Mouse (Mus musculus): Measurements from ENCODE around the gene Cebpb.

Gene Cebpb

DNA sequence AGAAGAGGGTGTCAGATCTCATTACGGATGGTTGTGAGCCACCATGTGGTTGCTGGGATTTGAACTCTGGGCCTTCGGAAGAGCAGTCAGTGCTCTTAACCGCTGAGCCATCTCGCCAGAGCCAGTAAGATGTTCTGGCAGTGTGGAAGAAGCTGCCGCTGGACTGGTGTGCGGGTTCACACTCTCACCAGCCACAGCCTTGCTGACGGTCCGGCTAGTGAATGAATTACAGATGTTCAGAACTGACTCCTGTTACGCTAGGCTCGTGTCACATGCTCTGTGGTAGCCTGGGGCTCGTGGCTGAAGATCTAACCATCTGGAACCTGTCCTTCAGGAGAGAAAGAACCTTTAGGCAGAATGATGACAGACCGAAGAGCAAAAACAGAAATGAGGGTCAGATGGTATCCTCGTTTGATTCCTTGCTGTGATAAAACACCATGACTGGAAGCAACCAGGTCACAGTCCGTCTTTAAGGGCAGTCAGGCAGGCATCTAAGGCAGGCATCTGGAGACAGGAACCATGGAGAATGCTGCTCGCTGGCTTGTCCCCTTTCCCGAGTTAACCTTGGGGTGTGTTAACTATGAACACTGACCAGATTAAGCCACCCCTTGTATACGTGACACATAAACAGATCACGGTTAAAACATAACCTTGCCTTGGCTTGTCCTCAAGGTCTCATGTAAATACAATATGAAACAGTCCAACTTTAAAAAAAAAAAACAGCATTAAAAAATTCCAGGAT is 22.6 kb upstream of the Cebpb start:
- no peak for DNase-seq (ENCODE audit: low spot score)

DNA sequence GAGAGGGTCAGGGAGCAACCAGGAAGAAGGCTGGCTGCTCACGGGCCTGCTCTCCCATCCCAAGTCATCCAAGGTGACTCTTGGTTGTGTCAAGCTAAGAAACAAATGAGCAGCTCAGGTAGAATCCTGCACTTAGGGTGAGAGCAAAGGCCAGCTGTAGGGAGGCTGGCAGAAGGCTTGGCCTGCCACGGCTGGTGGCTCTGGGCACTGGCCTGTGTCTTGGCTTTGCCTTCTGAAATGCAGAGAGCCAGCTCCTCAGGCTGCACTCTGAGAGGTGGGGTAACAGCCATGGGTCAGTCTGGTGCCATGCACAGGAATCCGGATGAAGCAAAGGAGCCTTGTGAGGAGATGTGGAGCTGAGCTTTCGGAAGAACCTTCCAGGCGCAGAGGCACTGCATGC is 20.3 kb upstream of the Cebpb start:
- no peak for DNase-seq (ENCODE audit: low spot score)

DNA sequence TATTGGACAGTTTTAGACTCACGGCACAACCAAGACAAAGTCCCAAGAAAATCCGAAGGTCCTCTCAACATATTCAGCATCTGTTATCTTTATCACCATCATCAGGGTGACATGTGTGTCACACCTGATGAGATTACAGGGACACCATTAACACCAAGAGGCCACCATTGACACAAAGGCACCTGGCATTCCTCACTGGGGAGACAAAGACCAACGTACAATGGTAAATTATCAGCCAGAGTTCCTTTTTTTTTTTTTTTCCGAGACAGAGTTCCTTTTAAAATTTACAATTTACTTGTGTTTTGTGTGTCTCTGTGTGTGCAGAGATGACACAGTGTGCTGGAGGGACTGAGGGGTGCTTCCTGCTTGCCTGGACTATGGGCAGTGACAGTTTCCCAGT is 19.3 kb upstream of the Cebpb start:
- DNase-seq (ENCODE audit: low spot score): no peak

DNA sequence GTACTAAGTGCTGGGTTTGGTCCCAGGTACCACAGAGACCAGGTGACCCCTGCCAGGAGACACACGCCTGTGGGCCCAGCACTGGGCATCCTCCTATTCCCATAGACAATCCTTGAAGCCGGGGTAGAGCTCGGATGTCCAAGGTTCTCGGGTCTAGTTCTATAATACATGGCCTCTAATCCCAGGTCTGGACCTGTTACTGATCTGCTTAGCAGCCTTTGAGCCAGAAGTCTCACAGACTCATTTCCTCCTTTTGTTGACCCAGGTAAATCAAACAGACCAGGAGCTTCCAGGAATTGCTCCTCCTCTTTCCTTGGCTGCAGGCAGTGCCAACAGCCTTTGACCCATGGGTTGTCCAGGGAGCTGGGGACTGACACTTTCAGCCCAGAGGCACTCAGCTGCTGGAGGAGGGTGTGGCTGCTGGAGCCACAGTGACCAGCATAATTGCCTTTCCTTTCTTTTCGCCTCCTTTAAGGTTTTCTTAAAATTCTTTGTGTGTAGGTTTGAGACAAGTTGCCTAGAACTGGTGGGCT is 17.5 kb upstream of the Cebpb start:
- DNase-seq (ENCODE audit: low spot score): no peak

DNA sequence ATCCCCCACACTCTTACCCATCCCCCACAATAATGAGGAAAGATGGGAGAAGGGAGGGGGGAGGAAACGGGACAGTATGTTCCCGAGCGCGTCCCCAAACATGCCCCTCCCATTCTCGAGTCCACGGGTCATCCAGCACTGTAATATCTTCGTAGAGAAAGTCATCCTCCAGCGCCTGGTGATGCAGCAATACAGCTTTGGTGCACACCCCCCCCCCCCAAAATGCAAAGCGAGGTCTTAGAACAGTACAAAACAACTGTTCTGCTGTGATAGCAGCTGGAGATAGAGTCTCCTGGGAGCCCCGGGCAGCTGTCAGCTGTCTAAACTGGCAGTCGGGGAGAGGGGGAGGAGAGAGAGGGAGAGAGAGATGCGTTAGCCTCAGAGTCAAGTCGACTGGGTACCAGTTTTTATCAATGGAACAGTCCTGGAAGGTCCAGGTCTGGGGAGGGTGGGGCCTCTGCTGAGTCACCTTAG is 16.5 kb upstream of the Cebpb start:
- peak; percentile 52 for DNase-seq (ENCODE audit: low spot score)

DNA sequence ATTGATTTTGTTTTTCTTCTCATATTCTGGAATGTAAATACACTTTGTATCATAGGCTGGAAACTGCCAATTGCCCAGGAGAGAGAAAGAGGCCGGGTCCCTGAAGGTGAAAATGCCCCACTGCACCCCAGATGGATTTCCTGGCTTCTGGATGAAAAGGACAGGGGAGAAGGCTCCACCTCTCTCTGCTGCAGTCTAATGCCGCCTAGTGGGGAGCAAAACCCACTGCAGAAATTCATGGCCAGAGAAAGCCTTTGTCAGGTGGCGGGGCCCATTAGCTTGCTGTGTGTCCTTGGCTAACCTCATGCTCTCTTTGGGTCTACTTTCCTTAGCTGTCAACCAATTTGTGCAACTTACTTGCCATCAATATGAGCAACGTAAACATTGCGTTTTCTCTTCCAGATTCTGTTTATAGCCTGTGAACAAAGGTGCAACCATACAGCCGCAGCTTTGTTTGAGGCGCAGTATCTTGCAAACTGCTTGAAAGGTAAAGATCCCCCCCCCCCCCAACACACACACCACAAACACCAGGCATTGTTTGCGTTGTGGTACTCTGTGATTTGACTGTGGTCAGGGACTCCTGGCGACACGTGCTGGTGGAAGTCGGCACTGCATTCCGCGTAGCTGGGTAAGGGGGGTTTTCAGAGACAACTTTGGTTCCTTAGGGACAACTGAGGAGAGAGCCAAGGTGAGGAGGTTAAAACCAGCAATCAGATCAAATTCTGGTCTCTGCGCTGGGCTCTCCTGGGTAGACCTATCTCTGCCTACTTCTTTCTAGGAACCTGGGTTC is 13.4 kb upstream of the Cebpb start:
- DNase-seq (ENCODE audit: low spot score): peak; percentile 67

- no peak for DNase-seq (ENCODE audit: low spot score)
Measured at GRCm38 (mm10) chr2:167678600-167678999, 10.1 kb upstream of the Cebpb start.

DNA sequence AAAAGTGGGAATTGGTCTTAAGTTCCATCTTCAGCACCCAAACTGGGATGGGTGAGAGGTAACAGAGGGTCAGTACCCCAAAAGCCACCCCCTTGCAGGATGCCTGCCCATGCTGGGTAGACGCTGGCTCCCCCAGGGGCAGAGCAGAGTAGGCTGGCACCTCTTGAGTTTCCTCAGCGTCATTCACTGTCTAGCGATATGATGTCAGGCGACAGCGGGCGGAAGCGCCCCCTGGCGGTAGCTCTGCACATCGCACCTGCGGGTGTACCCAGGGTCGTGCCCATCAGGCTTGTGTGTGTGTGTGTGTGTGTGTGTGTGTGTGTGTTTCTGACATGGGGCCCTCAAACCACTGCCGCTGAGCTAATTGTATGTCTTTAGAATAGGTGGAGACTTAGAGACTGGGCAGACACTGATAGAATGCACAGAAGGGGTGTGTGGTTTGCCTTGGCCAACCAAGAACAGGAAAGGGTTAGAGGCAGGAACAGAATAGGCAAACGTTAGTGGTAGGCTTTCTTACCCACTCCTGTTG is 8.7 kb upstream of the Cebpb start:
- DNase-seq (ENCODE audit: low spot score): peak; percentile 90

GRCm38 (mm10) chr2:167680657-167681056 is 8.1 kb upstream of the Cebpb start:
- DNase-seq (ENCODE audit: low spot score): peak; percentile 71

DNA sequence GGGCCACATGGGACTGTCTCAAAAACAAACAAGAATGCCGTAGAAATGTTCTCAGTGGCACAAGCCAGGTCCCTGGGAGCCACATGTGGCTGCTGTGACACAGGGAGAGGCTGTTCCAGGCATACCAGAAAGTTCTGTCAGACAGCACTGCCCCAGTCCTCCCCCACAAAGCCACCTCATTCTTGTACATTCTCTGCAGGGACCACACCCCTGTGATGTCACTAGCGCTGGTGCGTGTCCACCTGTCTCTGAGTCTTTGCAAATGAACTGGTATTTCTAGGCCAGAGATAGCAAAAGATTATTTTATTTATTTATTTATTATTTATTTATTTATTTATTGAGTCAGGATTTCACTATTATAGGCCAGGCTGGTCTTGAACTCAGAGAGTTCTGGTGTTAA is 5.0 kb upstream of the Cebpb start:
- no peak for DNase-seq (ENCODE audit: low spot score)

DNA sequence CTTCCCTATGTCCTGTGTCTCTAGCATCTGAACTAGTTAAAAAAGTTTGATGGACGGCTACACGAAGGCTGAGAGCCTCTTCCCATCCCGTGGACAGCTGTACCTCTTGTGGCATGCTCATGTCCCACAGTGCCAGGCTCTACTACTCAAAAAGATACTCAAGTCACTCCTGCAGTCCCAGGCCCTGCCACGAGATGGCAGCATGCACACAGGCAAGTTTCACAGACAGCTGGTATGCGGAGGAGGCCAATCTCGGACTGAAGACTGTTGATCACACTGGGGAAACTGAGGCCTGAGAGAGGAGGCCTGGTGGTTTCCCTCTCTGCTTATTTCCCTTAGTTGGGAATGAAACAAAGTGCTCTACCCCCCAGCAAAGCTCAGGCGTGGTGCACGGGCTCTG is 3.6 kb upstream of the Cebpb start:
- peak; percentile 96 for DNase-seq (ENCODE audit: low spot score)

GRCm38 (mm10) chr2:167685865-167686264 is 2.9 kb upstream of the Cebpb start:
- DNase-seq (ENCODE audit: low spot score): no peak

- no peak for DNase-seq (ENCODE audit: low spot score)
Measured at GRCm38 (mm10) chr2:167686382-167687249, 2.1 kb upstream of the Cebpb start.

DNA sequence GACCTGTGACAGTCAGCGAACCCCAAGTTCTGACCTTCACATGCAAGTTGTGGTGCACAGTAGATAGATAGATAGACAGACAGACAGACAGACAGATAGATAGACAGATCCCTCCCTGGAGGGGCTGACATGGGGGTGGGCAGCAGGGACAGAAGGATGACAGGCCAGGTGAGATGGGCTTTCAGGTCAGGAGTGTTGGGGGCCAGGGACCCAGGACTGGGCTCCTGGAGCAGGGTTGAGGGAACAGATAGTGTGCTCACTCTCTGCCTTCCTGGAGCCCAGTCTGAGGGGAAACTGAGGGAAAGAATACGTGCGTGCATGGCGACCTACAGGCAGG is 1.5 kb upstream of the Cebpb start:
- no peak for DNase-seq (ENCODE audit: low spot score)

GRCm38 (mm10) chr2:167687651-167688101 is 1.0 kb upstream of the Cebpb start:
- DNase-seq (ENCODE audit: low spot score): no peak

GRCm38 (mm10) chr2:167688126-167688497 is 603 bp upstream of the Cebpb start:
- peak; percentile 27 for DNase-seq (ENCODE audit: low spot score)

- DNase-seq (ENCODE audit: low spot score): peak; percentile 60
Measured at GRCm38 (mm10) chr2:167689501-167690218, 945 bp downstream of the Cebpb start, which contains the start of gene Tmem189. TSS of gene Tmem189 (minus strand) at chr2:167689822.

DNA sequence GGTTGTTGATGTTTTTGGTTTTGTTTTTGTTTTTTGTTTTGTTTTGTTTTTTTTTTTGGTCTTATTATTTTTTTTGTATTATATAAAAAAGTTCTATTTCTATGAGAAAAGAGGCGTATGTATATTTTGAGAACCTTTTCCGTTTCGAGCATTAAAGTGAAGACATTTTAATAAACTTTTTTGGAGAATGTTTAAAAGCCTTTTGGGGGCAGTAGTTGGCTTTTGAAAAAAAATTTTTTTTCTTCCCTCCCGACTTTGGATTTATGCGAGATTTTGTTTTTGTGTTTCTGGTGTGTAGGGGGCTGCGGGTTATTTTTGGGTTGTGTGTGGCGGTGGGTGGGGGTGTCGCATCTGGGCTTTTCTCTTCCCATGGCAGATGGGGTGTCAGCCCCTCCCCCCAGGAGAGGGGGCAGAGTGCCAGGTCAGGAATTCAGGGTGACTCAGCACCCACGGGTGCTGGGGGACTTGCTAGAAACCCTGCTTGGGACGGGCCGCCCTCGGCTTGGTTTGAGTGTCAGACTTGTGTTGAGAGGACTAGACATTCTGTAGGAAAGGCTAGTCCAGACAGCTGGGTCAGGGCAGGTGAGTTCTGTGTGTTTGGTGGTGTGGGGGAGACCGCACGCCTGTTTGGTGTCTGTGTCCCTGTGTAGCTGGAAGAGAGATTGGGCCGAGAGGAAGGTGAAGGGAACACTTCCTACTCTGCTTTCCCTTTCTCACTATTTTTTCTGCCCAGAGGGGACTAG is 1.7 kb downstream of the Cebpb start:
- no peak for DNase-seq (ENCODE audit: low spot score)

GRCm38 (mm10) chr2:167690962-167691311 is 2.2 kb downstream of the Cebpb start:
- DNase-seq (ENCODE audit: low spot score): no peak

DNA sequence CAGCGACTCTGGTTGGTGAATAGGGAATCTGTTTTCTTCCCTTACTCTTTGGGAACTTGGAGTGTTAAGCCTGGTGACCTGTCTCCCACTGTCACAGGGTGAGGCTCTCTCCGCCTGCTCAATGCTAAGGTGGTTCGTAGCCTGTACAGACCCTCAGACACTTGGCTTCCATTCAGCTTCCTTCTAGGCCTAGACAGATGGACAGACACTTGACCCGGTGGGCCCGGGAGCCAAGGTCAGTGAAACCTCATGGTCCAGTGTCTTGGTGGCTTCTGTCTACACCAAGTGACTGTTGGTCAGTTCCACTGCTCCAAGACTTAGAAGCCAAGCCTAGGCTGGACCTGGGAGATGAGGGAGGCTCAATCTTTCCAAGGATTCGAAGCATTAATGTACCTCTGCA is 2.7 kb downstream of the Cebpb start:
- no peak for DNase-seq (ENCODE audit: low spot score)
